Mouse (Mus musculus): ENCODE data around the gene Ddx54.

Ddx54 gene

DNA sequence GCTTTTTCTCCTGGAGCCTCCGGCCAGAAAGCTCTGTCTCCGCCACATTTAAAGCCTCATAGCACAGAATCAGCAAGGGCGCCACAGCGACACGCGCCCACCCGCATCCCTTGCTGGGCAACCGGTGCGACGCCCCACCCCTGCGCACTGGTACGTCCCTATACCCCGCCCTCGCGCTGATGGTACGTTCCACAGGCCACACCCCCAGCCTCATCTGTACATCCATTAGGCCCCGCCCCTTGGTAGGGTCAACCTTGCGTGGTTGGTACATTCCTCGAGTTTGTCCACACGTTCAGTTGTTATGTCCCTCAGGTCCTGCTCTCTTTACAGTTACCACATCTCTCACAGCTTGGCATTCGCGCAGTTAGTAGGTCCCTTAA lies at the start of gene Ddx54, which contains the start of gene Rita1:
Ddx54 (plus strand) TSS at position 298 of the 380 bp plus-strand sequence.
Rita1 (minus strand) TSS at position 148 of the 380 bp plus-strand sequence.
- peak; percentile 99 for DNase-seq

- no peak for DNase-seq
Measured at GRCm38 (mm10) chr5:120562956-120563913, 49.3 kb upstream of the Ddx54 start.

DNA sequence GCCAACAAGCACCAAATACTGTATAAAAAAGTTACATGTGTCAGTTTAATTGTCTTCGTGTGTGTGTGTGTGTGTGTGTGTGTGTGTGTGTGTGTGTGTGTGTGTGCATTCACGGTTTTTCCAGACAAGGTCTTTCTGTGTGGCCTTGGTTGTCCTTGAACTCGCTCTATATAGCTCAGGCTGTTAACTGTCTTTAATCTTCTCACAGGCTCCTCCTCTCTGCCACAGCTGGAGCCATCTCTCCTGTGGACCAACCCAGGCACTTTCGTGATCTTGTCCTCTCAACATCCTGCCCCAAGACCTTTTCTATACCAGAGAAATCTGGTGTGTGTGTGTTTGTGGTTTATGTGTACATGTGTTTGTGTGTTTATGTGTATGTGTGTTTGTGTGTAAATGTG lies 48.6 kb upstream of the Ddx54 start:
- DNase-seq: no peak

DNA sequence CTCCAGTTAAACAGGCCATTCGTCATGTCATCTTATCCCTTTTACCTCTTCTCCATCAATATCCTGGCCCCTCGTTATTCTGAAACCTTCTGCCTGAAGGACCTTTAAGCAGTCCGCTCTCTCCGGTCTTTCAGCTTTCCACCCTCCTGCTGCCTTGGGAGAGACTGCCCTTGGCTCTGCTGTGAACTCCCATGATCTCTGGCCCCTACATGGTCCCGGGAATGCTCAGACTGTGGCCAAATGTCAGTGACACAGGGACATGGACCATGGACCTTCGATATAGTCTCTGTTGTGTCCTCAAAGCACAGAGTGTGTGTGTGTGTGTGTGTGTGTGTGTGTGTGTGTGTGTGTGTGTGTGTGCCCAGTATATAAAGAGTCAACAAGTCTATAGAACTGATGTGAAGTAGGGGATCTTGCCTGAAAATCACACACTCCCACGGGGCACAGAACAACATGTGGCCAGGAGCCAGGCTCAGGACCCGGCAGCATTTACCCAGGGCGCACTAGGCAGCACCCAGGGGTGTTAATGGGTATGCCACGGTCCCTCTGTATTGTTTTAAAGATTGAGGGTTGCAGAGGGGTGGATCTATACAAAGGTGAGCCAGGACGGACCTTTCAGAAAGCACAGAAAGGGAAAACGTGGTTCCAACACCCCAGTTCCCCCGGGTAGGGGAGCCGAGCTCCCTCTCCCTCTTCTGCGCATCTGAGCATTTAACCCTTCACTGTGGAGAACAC lies 47.2 kb upstream of the Ddx54 start:
- DNase-seq: no peak

DNA sequence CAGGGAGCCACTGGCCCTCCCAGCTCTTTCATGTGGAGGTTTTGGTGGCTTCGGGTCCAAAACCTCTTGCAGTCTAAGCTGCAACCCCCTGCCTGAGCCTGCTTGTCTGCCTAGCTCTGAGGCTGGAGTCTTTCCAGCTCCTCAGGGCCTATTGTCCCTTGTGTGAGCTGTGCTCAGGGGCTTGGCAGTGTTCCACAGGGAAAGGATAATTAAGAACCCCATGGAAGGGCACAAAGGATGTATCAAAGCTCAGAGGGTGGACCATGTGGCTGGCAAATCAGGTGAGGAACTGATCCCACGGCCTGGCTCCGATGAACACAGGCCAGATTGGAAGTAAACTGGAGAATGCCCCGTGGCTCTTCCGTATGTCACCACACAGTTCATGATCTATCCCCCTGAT lies 46.4 kb upstream of the Ddx54 start:
- no peak for DNase-seq

DNA sequence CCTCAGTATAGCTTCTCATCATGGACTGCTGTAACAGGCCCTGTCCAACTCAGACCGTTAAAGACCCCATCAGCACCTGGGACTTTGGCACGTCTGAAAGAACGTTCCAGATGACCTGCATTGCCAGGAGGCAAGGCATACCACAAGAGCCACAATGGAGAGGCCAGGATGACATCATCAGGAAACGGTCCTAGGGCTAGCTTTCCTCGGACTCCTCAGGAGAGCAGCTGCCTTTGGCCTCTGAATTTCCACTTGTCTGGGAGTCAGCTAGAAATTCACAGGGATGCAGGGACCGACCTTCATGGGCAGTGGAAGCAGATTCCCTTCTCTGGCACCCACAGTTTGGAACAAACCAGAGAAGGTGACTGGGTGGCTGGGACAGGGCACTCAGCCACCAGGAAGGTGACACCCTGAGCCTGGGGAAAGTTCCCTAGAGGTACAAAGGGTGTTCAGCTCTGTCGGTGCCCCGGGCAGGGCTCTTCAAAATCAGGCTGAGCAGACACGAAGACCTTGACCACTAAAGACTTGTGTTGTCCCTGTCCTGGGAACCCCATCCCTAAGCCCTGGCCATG lies 45.8 kb upstream of the Ddx54 start:
- DNase-seq: no peak

DNA sequence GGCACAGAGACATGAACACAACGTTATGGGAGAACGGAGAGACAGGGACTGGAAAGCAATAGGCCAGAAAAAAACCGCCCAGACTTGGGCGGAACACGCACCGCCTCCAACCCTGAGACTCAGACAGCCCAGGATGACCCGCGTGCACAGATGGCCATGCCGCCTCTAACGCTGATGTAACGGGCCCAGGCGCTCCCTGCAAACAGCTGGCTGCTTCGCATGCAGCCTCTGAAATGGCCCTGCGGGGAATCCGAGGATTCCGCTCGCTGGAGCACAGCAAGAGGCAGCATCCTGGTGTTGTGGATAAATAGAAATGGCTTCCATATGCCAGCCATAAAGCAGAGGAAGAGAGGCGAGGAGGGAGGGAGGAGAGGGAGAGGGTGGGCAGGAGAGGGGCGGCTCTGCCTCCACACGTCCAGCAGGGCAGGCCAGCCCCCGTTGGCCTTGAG lies 45.3 kb upstream of the Ddx54 start:
- no peak for DNase-seq

DNA sequence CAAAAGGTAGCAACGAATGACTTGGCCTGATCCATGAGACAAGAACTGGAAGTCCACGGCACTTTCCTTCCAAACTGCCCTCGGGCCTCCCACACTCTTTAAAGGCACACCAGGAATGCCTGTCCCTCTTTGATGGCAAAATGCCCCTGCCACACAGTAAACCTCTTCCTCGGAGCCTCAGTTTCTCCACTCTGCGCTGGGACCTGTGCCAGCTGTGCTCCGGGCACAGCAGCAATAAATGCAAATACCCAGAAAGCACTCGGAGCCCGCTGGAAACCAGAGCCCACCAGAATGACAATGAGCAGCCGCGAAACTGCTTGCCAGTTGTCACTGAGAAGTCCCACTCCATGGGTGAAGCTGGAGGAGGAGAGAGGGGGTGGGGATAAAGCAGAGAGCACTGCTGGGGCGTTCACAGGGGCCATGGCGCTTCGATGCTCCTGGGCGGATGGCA lies 44.8 kb upstream of the Ddx54 start:
- DNase-seq: no peak

GRCm38 (mm10) chr5:120568336-120568768 lies 44.2 kb upstream of the Ddx54 start:
- DNase-seq: no peak

DNA sequence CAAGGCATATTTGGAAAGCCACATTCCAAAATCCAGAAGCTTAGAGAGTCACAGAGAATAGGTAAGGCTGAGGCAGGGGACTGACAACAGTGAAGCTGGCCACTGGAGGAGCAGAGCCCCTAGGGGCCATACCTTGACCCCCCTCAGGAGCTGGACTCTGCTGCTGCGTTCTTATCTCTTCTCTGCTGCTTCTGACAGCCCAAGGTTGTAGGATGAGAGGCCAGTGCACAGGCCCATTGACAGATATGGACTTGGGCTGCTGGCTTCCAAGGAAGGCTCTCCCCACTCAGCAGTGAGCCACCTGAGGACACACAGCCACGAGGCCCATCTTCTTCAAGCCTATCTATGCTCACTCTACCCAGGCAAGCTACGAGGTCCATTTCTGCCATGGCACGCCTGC lies 43.6 kb upstream of the Ddx54 start:
- DNase-seq: no peak

- no peak for DNase-seq
Measured at GRCm38 (mm10) chr5:120569791-120570190, 42.7 kb upstream of the Ddx54 start.

- DNase-seq: no peak
Measured at GRCm38 (mm10) chr5:120570289-120570897, 42.1 kb upstream of the Ddx54 start.

GRCm38 (mm10) chr5:120571056-120571740 lies 41.3 kb upstream of the Ddx54 start:
- DNase-seq: no peak

- DNase-seq: no peak
Measured at GRCm38 (mm10) chr5:120574469-120575063, 38.0 kb upstream of the Ddx54 start.

- peak; percentile 77 for DNase-seq
Measured at GRCm38 (mm10) chr5:120576781-120577301, 35.7 kb upstream of the Ddx54 start.

GRCm38 (mm10) chr5:120577935-120578441 lies 34.6 kb upstream of the Ddx54 start:
- DNase-seq: peak; percentile 86

- DNase-seq: peak; percentile 79
Measured at GRCm38 (mm10) chr5:120578504-120579081, 33.9 kb upstream of the Ddx54 start.

DNA sequence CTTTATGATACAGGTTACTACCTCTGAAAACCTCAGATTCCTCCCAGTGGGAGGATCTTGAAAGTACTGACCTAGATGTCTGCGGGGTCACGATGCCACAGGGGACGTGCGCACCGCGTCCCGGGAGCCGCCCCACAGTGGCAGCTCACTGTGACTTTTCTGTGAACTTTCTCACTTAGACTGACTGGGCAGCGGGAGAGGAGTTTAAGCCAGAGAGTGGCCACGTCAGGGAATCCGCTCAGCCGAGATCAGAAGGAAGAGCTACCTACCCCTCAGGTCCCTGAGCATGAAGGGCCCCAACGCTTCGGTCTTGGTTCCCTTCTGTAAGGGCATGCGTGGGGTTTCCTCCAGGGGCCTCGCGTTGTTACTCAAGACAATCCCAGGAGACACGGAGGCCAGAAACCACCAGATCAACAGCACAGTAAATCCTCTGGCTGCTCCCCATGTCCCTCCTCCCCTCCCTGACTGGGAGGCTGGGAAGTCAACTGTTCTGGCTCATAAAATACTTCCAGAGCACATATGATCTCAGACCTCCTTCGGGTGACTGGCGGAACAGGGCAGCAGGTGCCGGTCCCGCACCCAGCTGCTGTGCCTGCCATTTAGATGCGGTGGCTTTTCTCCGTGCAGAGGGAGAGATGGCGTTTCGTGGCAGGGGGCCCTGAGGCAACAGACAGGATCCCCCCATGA lies 33.2 kb upstream of the Ddx54 start:
- DNase-seq: peak; percentile 70

DNA sequence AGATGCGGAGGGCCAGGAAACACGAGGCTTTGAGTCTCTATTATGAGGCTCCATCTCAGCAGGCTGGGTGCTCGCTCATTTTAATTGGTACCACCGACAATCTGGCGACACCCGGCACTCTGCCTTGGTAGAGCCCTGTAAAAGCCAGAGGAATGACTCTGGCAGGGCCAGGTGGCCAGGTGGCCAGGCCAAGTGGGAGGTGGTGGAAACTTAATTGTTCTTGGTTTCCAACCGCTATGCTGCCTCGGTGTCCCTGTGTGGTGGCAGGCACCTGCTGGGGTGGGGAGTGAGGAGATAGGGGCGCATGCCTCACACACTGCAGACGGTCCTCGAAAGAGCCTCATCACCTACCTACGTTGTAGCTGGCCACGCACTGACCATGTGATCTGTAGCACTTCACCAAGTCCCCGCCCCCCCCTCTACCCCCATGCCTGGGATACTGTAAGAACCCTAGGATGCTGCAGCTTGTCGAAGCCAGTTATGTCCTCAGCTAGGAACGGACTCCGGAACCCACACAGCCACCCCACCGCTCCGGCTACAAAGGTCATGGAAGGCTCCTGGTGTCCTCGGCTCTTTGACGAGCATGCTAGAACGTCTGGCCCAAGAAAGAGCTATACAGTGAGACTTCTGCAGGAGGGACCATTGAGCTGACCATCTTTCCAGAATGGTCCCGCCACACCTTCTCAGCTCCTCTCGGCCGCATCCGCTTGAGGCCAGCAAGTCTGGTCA lies 32.5 kb upstream of the Ddx54 start:
- DNase-seq: peak; percentile 66

GRCm38 (mm10) chr5:120582002-120582401 lies 30.5 kb upstream of the Ddx54 start:
- DNase-seq: no peak

Measured in thymus, postnatal 4 days (tissue).